Mouse (Mus musculus) splenic B cell, adult 2 months (primary cell): ENCODE data around the gene Zfp764.
A peak's percentile ranks its signal among the peaks of the same experiment; 100 is the strongest.
"Not testable (repeated sequence)": the region's sequence is repeated elsewhere in the genome, so short reads cannot be mapped to it uniquely, and the experiment has no call there.

Experiments used
- DNase-seq: peaks from one replicate; pipeline ENCODE4 v3.0.0-alpha.2; 2011; ENCODE audit warnings: low read depth, low spot score
- H3K27me3 ChIP-seq: 2 replicates; pipeline ENCODE4 v1.6.1; 2012; ENCODE audit warnings: mild to moderate bottlenecking, low read length, moderate library complexity, mixed read lengths; ENCODE audit not compliant: control insufficient read depth, poor library complexity, insufficient read depth, severe bottlenecking
- H3K36me3 ChIP-seq: 2 replicates; pipeline ENCODE4 v1.6.1; 2012; ENCODE audit warnings: mild to moderate bottlenecking, low read length, moderate library complexity, mixed read lengths; ENCODE audit not compliant: control insufficient read depth, poor library complexity, insufficient read depth, severe bottlenecking

Gene Zfp764

GRCm38 (mm10) chr7:127406002-127406987, at the start of gene Zfp764:
Gene Zfp764 (minus strand): TSS chr7:127406822.
- not testable (repeated sequence) for H3K36me3 ChIP-seq, H3K27me3 ChIP-seq
- peak; percentile 92 for DNase-seq

- no peaks in the 10 kb centered on the region for H3K27me3 ChIP-seq
- DNase-seq, result no peak
- H3K36me3 ChIP-seq, result peaks cover 8% of the 10 kb centered on the region; the same call in 1 of the 2 replicates
Observed at GRCm38 (mm10) chr7:127454905-127455304, 48.3 kb upstream of the Zfp764 start.

- Histone ChIP-seq H3K36me3 (peaks cover 2% of the 10 kb centered on the region; the same call in 1 of the 2 replicates), H3K27me3 (no peaks in the 10 kb centered on the region)
- DNase-seq, result no peak
Observed at GRCm38 (mm10) chr7:127453056-127453455, 46.4 kb upstream of the Zfp764 start.

- peaks cover 3% of the 10 kb centered on the region; the same call in 1 of the 2 replicates for H3K36me3 ChIP-seq
- H3K27me3 ChIP-seq, result no peaks in the 10 kb centered on the region
Observed at GRCm38 (mm10) chr7:127449966-127450365, 43.3 kb upstream of the Zfp764 start.

GRCm38 (mm10) chr7:127448521-127449300, 42.1 kb upstream of the Zfp764 start, which contains the start of gene Zfp689:
Gene Zfp689 (minus strand): TSS chr7:127449158.
- H3K27me3 ChIP-seq, result no peaks in the 10 kb centered on the region
- peaks cover 2% of the 10 kb centered on the region; the same call in 1 of the 2 replicates for H3K36me3 ChIP-seq
- DNase-seq, result peak; percentile 98

More at GRCm38 (mm10) chr7:127449966-127450365, 43.3 kb upstream of the Zfp764 start:
- DNase-seq, result no peak

GRCm38 (mm10) chr7:127443976-127444375, 37.4 kb upstream of the Zfp764 start:
- peaks cover 2% of the 10 kb centered on the region; the same call in 1 of the 2 replicates for H3K36me3 ChIP-seq
- no peak for DNase-seq
- no peaks in the 10 kb centered on the region for H3K27me3 ChIP-seq

GRCm38 (mm10) chr7:127437724-127438123, 31.1 kb upstream of the Zfp764 start:
- H3K27me3 ChIP-seq, result no peaks in the 10 kb centered on the region
- DNase-seq, result peak; percentile 58
- H3K36me3 ChIP-seq, result no peaks in the 10 kb centered on the region

- Histone ChIP-seq H3K36me3 (no peaks in the 10 kb centered on the region), H3K27me3 (no peaks in the 10 kb centered on the region)
- DNase-seq, result no peak
Observed at GRCm38 (mm10) chr7:127435206-127435605, 28.6 kb upstream of the Zfp764 start.

- H3K36me3 ChIP-seq, result no peaks in the 10 kb centered on the region
- DNase-seq, result no peak
- H3K27me3 ChIP-seq, result no peaks in the 10 kb centered on the region
Observed at GRCm38 (mm10) chr7:127426354-127426753, 19.7 kb upstream of the Zfp764 start.

GRCm38 (mm10) chr7:127425911-127426310, 19.3 kb upstream of the Zfp764 start:
- no peaks in the 10 kb centered on the region for H3K27me3 ChIP-seq
- H3K36me3 ChIP-seq, result no peaks in the 10 kb centered on the region
- DNase-seq, result no peak

GRCm38 (mm10) chr7:127425291-127425690, 18.7 kb upstream of the Zfp764 start:
- Histone ChIP-seq H3K36me3 (no peaks in the 10 kb centered on the region), H3K27me3 (no peaks in the 10 kb centered on the region)
- no peak for DNase-seq

- DNase-seq, result no peak
- H3K27me3 ChIP-seq, result no peaks in the 10 kb centered on the region
- H3K36me3 ChIP-seq, result no peaks in the 10 kb centered on the region; the same call in 1 of the 2 replicates
Observed at GRCm38 (mm10) chr7:127422247-127422646, 15.6 kb upstream of the Zfp764 start.

GRCm38 (mm10) chr7:127421388-127422191, 15.0 kb upstream of the Zfp764 start, which contains the start of gene Zfp688:
Gene Zfp688 (minus strand): TSS chr7:127422068.
- peak; percentile 96 for DNase-seq
- H3K36me3 ChIP-seq, result no peaks in the 10 kb centered on the region; the same call in 1 of the 2 replicates

GRCm38 (mm10) chr7:127411418-127411817, 4.8 kb upstream of the Zfp764 start:
- no peaks in the 10 kb centered on the region for H3K27me3 ChIP-seq
- no peaks in the 10 kb centered on the region for H3K36me3 ChIP-seq
- DNase-seq, result no peak

More at GRCm38 (mm10) chr7:127421388-127422191, 15.0 kb upstream of the Zfp764 start, which contains the start of gene Zfp688:
- no peaks in the 10 kb centered on the region for H3K27me3 ChIP-seq
